Mouse (Mus musculus) hindbrain, embryonic 15.5 days (tissue): ENCODE data around the gene Gm9887. TPM values are rescaled to one million over a fixed set of nuclear protein-coding genes. Genes with fewer than 3 reads are reported as not detected.
"Not testable (repeated sequence)": the region's sequence is repeated elsewhere in the genome, so short reads cannot be mapped to it uniquely, and the experiment has no call there.

Experiments
- ATAC-seq: fragments of 200-750 bp; cut with Nextera tagmentation; 2 replicates; pipeline ENCODE4 v1.8.0; 2017; ENCODE audit warnings: low read depth, moderate number of reproducible peaks, moderate TSS enrichment; ENCODE audit not compliant: low FRiP score
- H3K27ac ChIP-seq: fragments of 300-500 bp; sonication (generic); replicated peaks from 2 replicates; pipeline ENCODE4 v1.5.1; 2015; ENCODE audit warnings: mild to moderate bottlenecking, inconsistent platforms
- H3K27me3 ChIP-seq: fragments of 300-500 bp; sonication (generic); 2 replicates; pipeline ENCODE4 v1.6.1; 2015; ENCODE audit warnings: control low read depth, inconsistent platforms
- H3K36me3 ChIP-seq: fragments of 300-500 bp; sonication (generic); 2 replicates; pipeline ENCODE4 v1.6.1; 2015; ENCODE audit warnings: control low read depth, inconsistent platforms
- H3K4me1 ChIP-seq: fragments of 300-500 bp; sonication (generic); replicated peaks from 2 replicates; pipeline ENCODE4 v1.6.1; 2015; ENCODE audit warnings: control low read depth, inconsistent platforms
- H3K4me2 ChIP-seq: fragments of 300-500 bp; sonication (generic); 2 replicates; pipeline ENCODE4 v1.6.1; 2015; ENCODE audit warnings: moderate library complexity, mild to moderate bottlenecking, inconsistent platforms
- H3K4me3 ChIP-seq: fragments of 300-500 bp; sonication (generic); 2 replicates; pipeline ENCODE4 v1.5.1; 2015; ENCODE audit warnings: mild to moderate bottlenecking, inconsistent platforms
- H3K9ac ChIP-seq: fragments of 300-500 bp; sonication (generic); 2 replicates; pipeline ENCODE4 v1.6.1; 2015; ENCODE audit warnings: inconsistent platforms
- H3K9me3 ChIP-seq: fragments of 300-500 bp; sonication (generic); 2 replicates; pipeline ENCODE4 v1.6.1; 2016; ENCODE audit warnings: control low read depth, inconsistent platforms
- WGBS: fragments of 180-500 bp; shearing (Covaris S2); methylation state at CpG from one replicate; pipeline ENCODE4 v1.1.7; 2015; 5-methylcytosine and 5-hydroxymethylcytosine counted together
- polyA plus RNA-seq: library from polyadenylated mRNA; unstranded; fragments of >200 nt; fragmentation: Nextera tagmentation; extraction: Ambion mirVana; gene quantifications from 2 replicates; pipeline ENCODE4 v1.2.1, GENCODE M21; 2015

Gm9887 gene
- polyA plus RNA-seq, 1 experiment from 2014 or later, result 0.89 TPM

DNA sequence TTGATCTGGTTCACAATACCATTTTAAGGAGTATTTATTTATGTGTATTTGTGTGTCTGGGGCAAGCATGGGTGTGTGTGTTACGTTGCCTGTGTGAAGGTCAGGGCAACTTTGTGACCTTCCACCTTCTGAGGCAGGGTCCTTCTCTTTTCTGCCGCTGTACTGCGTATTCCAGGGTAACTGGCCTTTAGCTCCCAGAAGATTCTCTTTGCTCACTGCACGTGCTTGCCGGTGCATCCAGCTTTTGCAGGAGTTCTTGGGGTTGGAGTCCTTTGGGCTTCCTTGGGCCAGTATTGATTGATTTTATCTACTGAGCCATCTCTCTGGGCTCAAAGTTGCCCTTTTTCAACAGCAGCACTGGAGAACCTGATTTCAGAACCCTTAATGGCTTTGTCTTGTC is 12.3 kb upstream of the Gm9887 start:
- ATAC-seq, result no peak
- Histone ChIP-seq H3K4me3 (no peak overlapping the region), H3K27me3 (no peaks in the 10 kb centered on the region), H3K9me3 (no peaks in the 10 kb centered on the region), H3K9ac (no peak overlapping the region), H3K4me2 (no peak overlapping the region), H3K4me1 (no peaks in the 10 kb centered on the region), H3K36me3 (no peaks in the 10 kb centered on the region), H3K27ac (no peak overlapping the region)
- 94% methylated on average over 5 of the region's 5 CpGs for WGBS

- H3K36me3 ChIP-seq, result no peaks in the 10 kb centered on the region
- no peaks in the 10 kb centered on the region for H3K4me1 ChIP-seq
- no peak overlapping the region for H3K4me3 ChIP-seq
- ATAC-seq, result no peak
- no peaks in the 10 kb centered on the region for H3K27me3 ChIP-seq
- H3K27ac ChIP-seq, result no peak overlapping the region
- WGBS, result 97% methylated on average over 1 of the region's 1 CpGs
- no peak overlapping the region for H3K4me2 ChIP-seq
- no peaks in the 10 kb centered on the region for H3K9me3 ChIP-seq
- no peak overlapping the region for H3K9ac ChIP-seq
These were observed 10.6 kb upstream of the Gm9887 start for GRCm38 (mm10) chr12:69382880-69383279.

DNA sequence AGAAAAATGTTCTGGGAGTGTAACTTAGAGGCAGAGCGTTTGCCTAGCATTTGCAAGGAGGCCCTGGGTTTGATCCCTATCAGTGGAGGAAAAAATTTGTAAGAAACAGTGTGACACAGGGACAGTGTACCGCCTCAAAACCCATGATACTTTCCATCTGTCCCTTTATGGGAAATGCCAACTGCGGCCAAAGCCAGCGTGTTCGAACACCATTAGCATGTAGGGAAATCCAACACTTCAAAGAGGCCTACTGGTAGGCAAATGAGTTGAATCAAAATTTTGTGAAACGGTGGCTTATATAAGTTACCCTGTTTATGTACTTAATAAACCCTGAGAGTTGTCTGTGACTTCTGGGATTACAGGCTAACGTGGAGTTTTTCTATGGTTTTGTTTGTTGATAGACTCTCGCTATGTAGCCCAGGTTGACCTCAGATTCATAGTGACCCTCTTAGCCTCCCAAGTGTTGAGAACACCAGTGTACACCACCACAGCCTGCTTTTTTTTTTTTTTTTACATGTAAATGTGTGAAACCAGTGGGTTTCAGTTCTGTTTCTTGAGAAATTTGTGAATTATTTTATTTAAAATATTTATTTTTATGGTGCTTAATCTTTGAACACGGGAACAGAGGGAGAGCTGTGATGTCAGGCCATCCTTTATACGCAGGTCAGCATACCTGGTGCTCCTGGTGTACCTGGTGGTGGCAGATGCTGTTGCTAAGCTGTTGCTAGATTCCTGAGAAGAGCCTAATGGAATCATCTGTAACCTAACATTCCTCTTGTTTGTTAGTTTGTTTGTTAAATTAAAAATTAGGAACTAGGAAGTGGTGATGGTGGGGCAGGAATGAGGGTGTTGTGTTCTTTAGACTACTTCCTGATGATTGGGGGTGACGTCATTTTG is 6.5 kb upstream of the Gm9887 start:
- Histone ChIP-seq H3K27ac (no peak overlapping the region), H3K9me3 (no peaks in the 10 kb centered on the region), H3K9ac (no peak overlapping the region), H3K4me3 (no peak overlapping the region), H3K36me3 (no peaks in the 10 kb centered on the region), H3K27me3 (no peaks in the 10 kb centered on the region), H3K4me2 (no peak overlapping the region), H3K4me1 (peaks cover 15% of the 10 kb centered on the region)
- no peak for ATAC-seq
- WGBS, result 93% methylated on average over 11 of the region's 11 CpGs

GRCm38 (mm10) chr12:69377636-69378035 is 5.4 kb upstream of the Gm9887 start:
- not testable (repeated sequence) for H3K27ac ChIP-seq, H3K27me3 ChIP-seq, H3K4me2 ChIP-seq, H3K9me3 ChIP-seq, ATAC-seq, H3K36me3 ChIP-seq, H3K9ac ChIP-seq, H3K4me3 ChIP-seq
- peaks cover 26% of the 10 kb centered on the region for H3K4me1 ChIP-seq
- 93% methylated on average over 6 of the region's 6 CpGs for WGBS

DNA sequence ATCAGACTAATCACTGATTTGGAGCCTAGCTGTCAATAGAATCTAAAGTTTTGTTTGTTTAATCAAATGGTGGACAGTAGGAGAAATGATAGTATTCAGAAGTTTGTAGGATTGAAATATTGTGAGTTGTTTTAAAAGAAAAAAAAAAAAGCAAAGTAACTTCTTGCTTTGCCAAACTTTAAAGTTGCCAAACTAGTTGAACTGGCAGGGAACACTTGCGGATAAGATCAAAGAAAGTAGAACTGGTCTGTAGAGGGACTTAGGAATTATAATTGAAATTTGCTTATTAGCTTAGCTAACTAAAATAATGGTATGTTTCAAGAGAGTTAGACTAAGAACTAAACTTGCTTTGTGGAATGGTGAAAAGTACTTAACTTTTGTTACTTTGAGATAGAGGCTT is 4.9 kb upstream of the Gm9887 start:
- Histone ChIP-seq H3K9me3 (no peaks in the 10 kb centered on the region), H3K36me3 (no peaks in the 10 kb centered on the region), H3K4me3 (no peak overlapping the region), H3K4me2 (no peak overlapping the region), H3K27me3 (no peaks in the 10 kb centered on the region), H3K27ac (no peak overlapping the region), H3K4me1 (peaks cover 26% of the 10 kb centered on the region), H3K9ac (no peak overlapping the region)
- no peak for ATAC-seq
- WGBS, result 100% methylated on average over 1 of the region's 1 CpGs

DNA sequence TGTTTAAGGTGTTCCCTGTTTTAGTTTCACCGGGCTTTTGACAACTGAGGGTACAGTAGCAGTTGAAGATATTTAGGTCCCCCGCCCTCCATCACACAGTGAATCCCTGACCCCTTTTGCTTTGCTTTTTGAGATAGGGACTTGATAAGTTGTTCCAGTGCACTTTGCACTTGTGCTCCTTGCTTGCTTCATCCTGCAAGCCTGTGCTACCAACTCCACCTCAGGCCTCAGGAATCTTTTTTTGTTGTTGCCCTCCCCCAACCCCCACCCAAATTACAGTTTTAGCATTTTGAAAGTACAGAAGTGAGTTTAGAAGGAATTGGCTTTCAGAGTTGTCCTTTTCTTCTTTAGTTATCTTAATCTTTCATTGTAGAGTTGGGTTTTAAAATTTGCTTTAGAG is 3.9 kb upstream of the Gm9887 start:
- H3K27ac ChIP-seq, result no peak overlapping the region
- no peaks in the 10 kb centered on the region for H3K9me3 ChIP-seq
- H3K27me3 ChIP-seq, result no peaks in the 10 kb centered on the region
- H3K4me1 ChIP-seq, result peaks cover 28% of the 10 kb centered on the region
- 87% methylated on average over 2 of the region's 2 CpGs for WGBS
- H3K9ac ChIP-seq, result no peak overlapping the region
- H3K4me2 ChIP-seq, result no peak overlapping the region; the same call in 1 of the 2 replicates
- H3K4me3 ChIP-seq, result no peak overlapping the region
- no peak for ATAC-seq
- H3K36me3 ChIP-seq, result no peaks in the 10 kb centered on the region

GRCm38 (mm10) chr12:69373850-69374766 is 1.9 kb upstream of the Gm9887 start:
- H3K9ac ChIP-seq, result 0 out of 2 replicates have a peak overlapping the region, but pooled peaks have one; percentile 94
- 40% methylated on average over 11 of the region's 11 CpGs for WGBS
- H3K36me3 ChIP-seq, result no peaks in the 10 kb centered on the region

DNA sequence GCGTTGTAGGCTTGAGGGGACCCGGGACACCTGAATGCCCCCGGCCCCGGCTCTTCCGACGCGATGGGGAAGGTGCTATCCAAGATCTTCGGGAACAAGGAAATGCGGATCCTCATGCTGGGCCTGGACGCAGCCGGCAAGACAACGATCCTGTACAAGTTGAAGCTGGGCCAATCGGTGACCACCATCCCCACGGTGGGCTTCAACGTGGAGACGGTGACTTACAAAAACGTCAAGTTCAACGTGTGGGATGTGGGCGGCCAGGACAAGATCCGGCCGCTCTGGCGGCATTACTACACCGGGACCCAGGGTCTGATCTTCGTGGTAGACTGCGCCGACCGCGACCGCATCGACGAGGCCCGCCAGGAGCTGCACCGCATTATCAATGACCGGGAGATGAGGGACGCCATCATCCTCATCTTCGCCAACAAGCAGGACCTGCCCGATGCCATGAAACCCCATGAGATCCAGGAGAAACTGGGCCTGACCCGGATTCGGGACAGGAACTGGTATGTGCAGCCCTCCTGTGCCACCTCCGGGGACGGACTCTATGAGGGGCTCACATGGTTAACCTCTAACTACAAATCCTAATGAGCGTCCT is 573 bp upstream of the Gm9887 start:
- WGBS, result under 1% methylated on average over 42 of the region's 42 CpGs
- H3K36me3 ChIP-seq, result no peaks in the 10 kb centered on the region
- ATAC-seq, result peak; percentile 7; the same call in 1 of the 2 replicates

More at GRCm38 (mm10) chr12:69373850-69374766, 1.9 kb upstream of the Gm9887 start:
- H3K9me3 ChIP-seq, result no peaks in the 10 kb centered on the region
- peaks cover 33% of the 10 kb centered on the region for H3K4me1 ChIP-seq
- H3K4me3 ChIP-seq, result peak overlapping the region; percentile 95
- no peak overlapping the region for H3K27ac ChIP-seq
- no peak for ATAC-seq
- H3K4me2 ChIP-seq, result peak overlapping the region; percentile 98
- no peaks in the 10 kb centered on the region for H3K27me3 ChIP-seq

GRCm38 (mm10) chr12:69371421-69371853 is 821 bp downstream of the Gm9887 start:
- Histone ChIP-seq H3K9ac (peak overlapping the region; percentile 58), H3K36me3 (no peaks in the 10 kb centered on the region), H3K27me3 (0 out of 2 replicates have a peak, but pooled peaks cover 2% of the 10 kb centered on the region), H3K27ac (peak overlapping the region; percentile 92), H3K9me3 (no peaks in the 10 kb centered on the region), H3K4me3 (peak overlapping the region; percentile 95), H3K4me2 (peak overlapping the region; percentile 98), H3K4me1 (peaks cover 33% of the 10 kb centered on the region)
- under 1% methylated on average over 23 of the region's 24 CpGs for WGBS
- peak; percentile 90 for ATAC-seq

More for the DNA sequence above, 573 bp upstream of the Gm9887 start:
- Histone ChIP-seq H3K9ac (peak overlapping the region; percentile 94), H3K27ac (peak overlapping the region; percentile 92), H3K4me2 (peak overlapping the region; percentile 98), H3K4me3 (peak overlapping the region; percentile 95), H3K4me1 (peaks cover 33% of the 10 kb centered on the region), H3K27me3 (0 out of 2 replicates have a peak, but pooled peaks cover 2% of the 10 kb centered on the region), H3K9me3 (no peaks in the 10 kb centered on the region)

GRCm38 (mm10) chr12:69370936-69371335 is 1.3 kb downstream of the Gm9887 start:
- H3K36me3 ChIP-seq, result no peaks in the 10 kb centered on the region
- H3K4me3 ChIP-seq, result peak overlapping the region; percentile 95
- H3K9ac ChIP-seq, result peak overlapping the region; percentile 58
- peak overlapping the region; percentile 92 for H3K27ac ChIP-seq
- H3K9me3 ChIP-seq, result no peaks in the 10 kb centered on the region
- H3K4me1 ChIP-seq, result peaks cover 30% of the 10 kb centered on the region
- 14% methylated on average over 7 of the region's 7 CpGs for WGBS
- no peak for ATAC-seq
- peak overlapping the region; percentile 98 for H3K4me2 ChIP-seq
- 0 out of 2 replicates have a peak, but pooled peaks cover 2% of the 10 kb centered on the region for H3K27me3 ChIP-seq

DNA sequence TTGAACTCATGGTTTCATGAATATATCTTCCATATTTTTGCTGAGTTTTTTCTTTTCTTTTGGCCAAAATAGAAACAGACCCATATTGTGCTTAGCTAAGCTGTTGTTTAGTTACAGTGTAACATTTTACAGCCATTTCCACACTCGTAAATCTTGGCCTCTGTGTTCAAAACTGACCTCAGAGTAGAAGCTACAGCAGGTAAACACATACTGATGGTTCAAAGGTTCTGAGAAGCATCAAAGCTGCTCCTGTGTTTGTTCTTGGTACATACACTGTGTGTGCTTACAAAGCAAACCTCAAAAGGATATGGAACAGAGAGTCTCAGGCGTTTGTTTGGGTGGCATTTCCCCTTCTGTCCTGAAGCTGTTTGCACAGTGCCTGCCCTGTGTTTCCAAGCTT is 4.7 kb downstream of the Gm9887 start:
- Histone ChIP-seq H3K9me3 (no peaks in the 10 kb centered on the region), H3K27me3 (0 out of 2 replicates have a peak, but pooled peaks cover 2% of the 10 kb centered on the region), H3K4me2 (no peak overlapping the region), H3K36me3 (no peaks in the 10 kb centered on the region), H3K27ac (no peak overlapping the region), H3K9ac (no peak overlapping the region), H3K4me3 (no peak overlapping the region), H3K4me1 (peaks cover 17% of the 10 kb centered on the region)
- WGBS, result 71% methylated on average over 2 of the region's 2 CpGs
- ATAC-seq, result no peak
